Mouse (Mus musculus) right cerebral cortex, adult 2 months (tissue): ENCODE data around the gene Sh3bp2.

Experiments
- DNase-seq, 2 experiments: peaks; one replicate each; pipeline ENCODE4 v3.0.0; 2021 to 2022; ENCODE audit warnings: low spot score in 2 of 2

Gene Sh3bp2

GRCm38 (mm10) chr5:34524511-34524910, 1.1 kb upstream of the Sh3bp2 start:
- DNase-seq: no peak

- DNase-seq: no peak
Measured at GRCm38 (mm10) chr5:34526477-34526775, 788 bp downstream of the Sh3bp2 start.

GRCm38 (mm10) chr5:34527352-34527751, 1.7 kb downstream of the Sh3bp2 start:
- DNase-seq: no peak

- no peak for DNase-seq
Measured at GRCm38 (mm10) chr5:34528724-34529123, 3.1 kb downstream of the Sh3bp2 start.

- DNase-seq: no peak
Measured at GRCm38 (mm10) chr5:34530116-34530515, 4.5 kb downstream of the Sh3bp2 start.

GRCm38 (mm10) chr5:34530687-34531086, 5.0 kb downstream of the Sh3bp2 start:
- DNase-seq: no peak

GRCm38 (mm10) chr5:34533066-34533465, 7.4 kb downstream of the Sh3bp2 start:
- DNase-seq: no peak

GRCm38 (mm10) chr5:34533820-34534219, 8.2 kb downstream of the Sh3bp2 start:
- DNase-seq: no peak

GRCm38 (mm10) chr5:34534776-34535581, 9.3 kb downstream of the Sh3bp2 start:
- DNase-seq: no peak

- no peak for DNase-seq
Measured at GRCm38 (mm10) chr5:34535831-34536230, 10.2 kb downstream of the Sh3bp2 start.

GRCm38 (mm10) chr5:34538079-34538478, 12.4 kb downstream of the Sh3bp2 start:
- no peak for DNase-seq

- no peak for DNase-seq
Measured at GRCm38 (mm10) chr5:34538527-34538926, 12.9 kb downstream of the Sh3bp2 start.

GRCm38 (mm10) chr5:34539121-34539520, 13.5 kb downstream of the Sh3bp2 start:
- DNase-seq: no peak

GRCm38 (mm10) chr5:34542166-34542565, 16.5 kb downstream of the Sh3bp2 start:
- DNase-seq: no peak

- DNase-seq: no peak
Measured at GRCm38 (mm10) chr5:34543114-34543513, 17.5 kb downstream of the Sh3bp2 start.

- DNase-seq: no peak
Measured at GRCm38 (mm10) chr5:34547410-34547809, 21.8 kb downstream of the Sh3bp2 start.

GRCm38 (mm10) chr5:34549135-34549482, 23.5 kb downstream of the Sh3bp2 start:
- DNase-seq: no peak

- no peak for DNase-seq
Measured at GRCm38 (mm10) chr5:34549483-34550221, 24.0 kb downstream of the Sh3bp2 start.

- DNase-seq: no peak
Measured at GRCm38 (mm10) chr5:34550251-34550650, 24.6 kb downstream of the Sh3bp2 start.

GRCm38 (mm10) chr5:34551821-34552220, 26.2 kb downstream of the Sh3bp2 start:
- DNase-seq: no peak

GRCm38 (mm10) chr5:34563854-34564253, 38.2 kb downstream of the Sh3bp2 start:
- DNase-seq: no peak

- DNase-seq: no peak
Measured at GRCm38 (mm10) chr5:34564291-34564690, 38.7 kb downstream of the Sh3bp2 start.

- peak in 1 of 2 experiments; percentile 37 for DNase-seq
Measured at GRCm38 (mm10) chr5:34565545-34566283, 40.1 kb downstream of the Sh3bp2 start.
